Mouse (Mus musculus) kidney, adult 2 months (tissue): ENCODE measurements around the gene Map4k4. TPM values are rescaled to one million over a fixed set of nuclear protein-coding genes. Genes with fewer than 3 reads are reported as not detected.

Experiments
- DNase-seq: peaks from one replicate; pipeline ENCODE4 v3.0.0; 2021
- H3K27ac ChIP-seq: fragments of 200-500 bp; 2 replicates; pipeline ENCODE4 v1.5.1; 2012; ENCODE audit warnings: low read depth, low read length, control low read depth, inconsistent platforms; ENCODE audit not compliant: insufficient read depth
- H3K27me3 ChIP-seq: fragments of 200-500 bp; replicated peaks from 2 replicates; pipeline ENCODE4 v1.6.1; 2012; ENCODE audit warnings: mild to moderate bottlenecking, moderate library complexity, low read length, inconsistent platforms; ENCODE audit not compliant: control insufficient read depth, insufficient read depth
- H3K36me3 ChIP-seq: fragments of 200-500 bp; 2 replicates; pipeline ENCODE4 v1.6.1; 2012; ENCODE audit warnings: mild to moderate bottlenecking, moderate library complexity, low read length, inconsistent platforms; ENCODE audit not compliant: control insufficient read depth, insufficient read depth
- H3K4me1 ChIP-seq: fragments of 200-500 bp; 2 replicates; pipeline ENCODE4 v1.6.1; 2011; ENCODE audit warnings: low read length; ENCODE audit not compliant: control insufficient read depth, insufficient read depth
- H3K4me3 ChIP-seq: fragments of 200-500 bp; 2 replicates; pipeline ENCODE4 v1.5.1; 2011; ENCODE audit warnings: mild to moderate bottlenecking, low read depth, low read length, control low read depth; ENCODE audit not compliant: insufficient read depth
- CTCF ChIP-seq: fragments of 200-500 bp; conservative IDR thresholded peaks from 2 replicates; pipeline ENCODE4 v1.5.1; 2011; ENCODE audit warnings: low read depth, mild to moderate bottlenecking, control low read depth, low read length, moderate library complexity, mixed read lengths; ENCODE audit not compliant: insufficient read depth, insufficient read length
- POLR2A ChIP-seq: fragments of 200-500 bp; IDR thresholded peaks from one replicate; pipeline ENCODE4 v1.6.1; 2011; ENCODE audit warnings: low read depth, low read length, control low read depth
- WGBS: fragments of 180-500 bp; shearing (Covaris S2); methylation state at CpG from one replicate; pipeline ENCODE4 v1.1.7; 2018; 5-methylcytosine and 5-hydroxymethylcytosine counted together
- polyA plus RNA-seq: library from polyadenylated mRNA; depleted of rRNA; stranded (reverse); fragments of >200 nt; gene quantifications from 2 replicates; pipeline ENCODE4 v1.2.3, GENCODE M21; 2012

Map4k4 gene
- polyA plus RNA-seq, 1 experiment = 29.2 TPM

- H3K36me3 ChIP-seq = no peaks in the 10 kb centered on the region; the same call in 1 of the 2 replicates
- peaks cover 4% of the 10 kb centered on the region; the same call in 1 of the 2 replicates for H3K4me1 ChIP-seq
- TF ChIP-seq CTCF (peak; percentile 71), POLR2A (no peak)
- DNase-seq = peak; percentile 65
- no peaks in the 10 kb centered on the region for H3K27me3 ChIP-seq
- H3K4me3 ChIP-seq = no peak overlapping the region
- 56% methylated on average over 5 of the region's 5 CpGs for WGBS
- H3K27ac ChIP-seq = no peak overlapping the region
These were observed 100.2 kb downstream of the Map4k4 start for GRCm38 (mm10) chr1:40000899-40001298.

GRCm38 (mm10) chr1:40002129-40002727 lies 101.5 kb downstream of the Map4k4 start:
- Histone ChIP-seq H3K4me1 (peaks cover 4% of the 10 kb centered on the region; the same call in 1 of the 2 replicates), H3K36me3 (no peaks in the 10 kb centered on the region), H3K27me3 (no peaks in the 10 kb centered on the region), H3K4me3 (no peak overlapping the region), H3K27ac (no peak overlapping the region)
- TF ChIP-seq POLR2A (no peak), CTCF (no peak; the same call in 1 of the 2 replicates)
- WGBS = 63% methylated on average over 4 of the region's 4 CpGs
- DNase-seq = no peak

GRCm38 (mm10) chr1:40006043-40006651 lies 105.4 kb downstream of the Map4k4 start:
- WGBS = 98% methylated on average over 4 of the region's 4 CpGs

GRCm38 (mm10) chr1:40007962-40008471 lies 107.3 kb downstream of the Map4k4 start:
- WGBS = 74% methylated on average over 17 of the region's 17 CpGs
- no peak for DNase-seq
- TF ChIP-seq POLR2A = no peak

More at GRCm38 (mm10) chr1:40006043-40006651, 105.4 kb downstream of the Map4k4 start:
- TF ChIP-seq CTCF = no peak
- TF ChIP-seq POLR2A = no peak
- Histone ChIP-seq H3K4me1 (peaks cover 3% of the 10 kb centered on the region; the same call in 1 of the 2 replicates), H3K27ac (no peak overlapping the region), H3K36me3 (no peaks in the 10 kb centered on the region), H3K4me3 (no peak overlapping the region), H3K27me3 (no peaks in the 10 kb centered on the region)
- no peak for DNase-seq

GRCm38 (mm10) chr1:40012696-40013095 lies 112.0 kb downstream of the Map4k4 start:
- Histone ChIP-seq H3K4me3 (no peak overlapping the region), H3K27ac (no peak overlapping the region), H3K36me3 (no peaks in the 10 kb centered on the region), H3K27me3 (no peaks in the 10 kb centered on the region), H3K4me1 (no peaks in the 10 kb centered on the region)
- WGBS = 91% methylated on average over 8 of the region's 8 CpGs
- DNase-seq = no peak
- TF ChIP-seq POLR2A = no peak
- TF ChIP-seq CTCF = no peak

More at GRCm38 (mm10) chr1:40007962-40008471, 107.3 kb downstream of the Map4k4 start:
- no peak overlapping the region for H3K4me3 ChIP-seq
- no peaks in the 10 kb centered on the region for H3K36me3 ChIP-seq
- no peaks in the 10 kb centered on the region for H3K27me3 ChIP-seq
- H3K27ac ChIP-seq = no peak overlapping the region
- no peaks in the 10 kb centered on the region for H3K4me1 ChIP-seq

GRCm38 (mm10) chr1:40015066-40015678 lies 114.5 kb downstream of the Map4k4 start:
- no peak for DNase-seq

GRCm38 (mm10) chr1:40021617-40022016 lies 120.9 kb downstream of the Map4k4 start:
- DNase-seq = no peak
- WGBS = 97% methylated on average over 4 of the region's 4 CpGs
- H3K4me1 ChIP-seq = peaks cover 8% of the 10 kb centered on the region; the same call in 1 of the 2 replicates
- no peak overlapping the region for H3K4me3 ChIP-seq
- no peak for TF ChIP-seq POLR2A
- TF ChIP-seq CTCF = no peak
- no peaks in the 10 kb centered on the region for H3K27me3 ChIP-seq
- no peaks in the 10 kb centered on the region for H3K36me3 ChIP-seq
- H3K27ac ChIP-seq = no peak overlapping the region

More at GRCm38 (mm10) chr1:40015066-40015678, 114.5 kb downstream of the Map4k4 start:
- WGBS = 65% methylated on average over 7 of the region's 7 CpGs
- Histone ChIP-seq H3K27ac (no peak overlapping the region), H3K4me3 (no peak overlapping the region), H3K36me3 (no peaks in the 10 kb centered on the region), H3K4me1 (no peaks in the 10 kb centered on the region), H3K27me3 (no peaks in the 10 kb centered on the region)
- TF ChIP-seq POLR2A (no peak), CTCF (no peak)
